Mouse (Mus musculus) liver, postnatal 0 days (tissue): ENCODE results near the gene Mynn. TPM values are rescaled to one million over a fixed set of nuclear protein-coding genes. Genes with fewer than 3 reads are reported as not detected.
A peak's percentile ranks its signal among the peaks of the same experiment; 100 is the strongest.
"Not testable (repeated sequence)": the region's sequence is repeated elsewhere in the genome, so short reads cannot be mapped to it uniquely, and the experiment has no call there.

Experiments used
- ATAC-seq: fragments of 200-750 bp; cut with Nextera tagmentation; 2 replicates; pipeline ENCODE4 v1.8.0; 2017; ENCODE audit warnings: mild to moderate bottlenecking, moderate library complexity
- DNase-seq: peaks from one replicate; pipeline ENCODE4 v3.0.0-alpha.2; 2016
- H3K27ac ChIP-seq: fragments of 300-500 bp; sonication (generic); 2 replicates; pipeline ENCODE4 v1.5.1; 2014; ENCODE audit warnings: antibody characterized with exemption, moderate library complexity, mild to moderate bottlenecking, low read depth
- H3K27me3 ChIP-seq: fragments of 300-500 bp; sonication (generic); 2 replicates; pipeline ENCODE4 v1.6.1; 2014; ENCODE audit warnings: low read length, control low read depth, mixed read lengths; ENCODE audit not compliant: insufficient read depth
- H3K36me3 ChIP-seq: fragments of 300-500 bp; sonication (generic); replicated peaks from 2 replicates; pipeline ENCODE4 v1.6.1; 2014; ENCODE audit warnings: mild to moderate bottlenecking, control low read depth, low read length, moderate library complexity, mixed read lengths; ENCODE audit not compliant: insufficient read depth
- H3K4me1 ChIP-seq: fragments of 300-500 bp; sonication (generic); 2 replicates; pipeline ENCODE4 v1.6.1; 2014; ENCODE audit warnings: antibody characterized with exemption, mild to moderate bottlenecking, control low read depth; ENCODE audit not compliant: insufficient read depth
- H3K4me2 ChIP-seq: fragments of 300-500 bp; sonication (generic); 2 replicates; pipeline ENCODE4 v1.6.1; 2014; ENCODE audit warnings: low read depth, mild to moderate bottlenecking, low read length, moderate library complexity, mixed read lengths
- H3K4me3 ChIP-seq: fragments of 300-500 bp; sonication (generic); 2 replicates; pipeline ENCODE4 v1.5.1; 2014; ENCODE audit warnings: low read depth, low read length
- H3K9ac ChIP-seq: fragments of 300-500 bp; sonication (generic); replicated peaks from 2 replicates; pipeline ENCODE4 v1.6.1; 2014; ENCODE audit warnings: mild to moderate bottlenecking, moderate library complexity
- H3K9me3 ChIP-seq: fragments of 300-500 bp; sonication (generic); 2 replicates; pipeline ENCODE4 v1.6.1; 2016; ENCODE audit warnings: mild to moderate bottlenecking, control low read depth, low read length, mixed read lengths
- CTCF ChIP-seq: sonication (generic); IDR thresholded peaks from 2 replicates; pipeline ENCODE4 v1.5.1; 2016; ENCODE audit warnings: antibody characterized with exemption, low read depth
- EP300 ChIP-seq: IDR thresholded peaks from 2 replicates; pipeline ENCODE4 v1.6.1; 2016; ENCODE audit warnings: antibody characterized with exemption, low read depth, mild to moderate bottlenecking
- WGBS: fragments of 180-500 bp; shearing (Covaris S2); extraction: QIAGEN DNeasy Blood & Tissue Kit; methylation state at CpG from one replicate; pipeline ENCODE4 v1.1.7; 2014; ENCODE audit not compliant: insufficient replicate concordance; 5-methylcytosine and 5-hydroxymethylcytosine counted together
- polyA plus RNA-seq: library from polyadenylated mRNA; unstranded; fragments of >200 nt; fragmentation: Nextera tagmentation; extraction: Ambion mirVana; gene quantifications from 2 replicates; pipeline ENCODE4 v1.2.1, GENCODE M21; 2015

Mynn gene
- polyA plus RNA-seq, result 6.2 and 7.5 TPM in 2 replicates

DNA sequence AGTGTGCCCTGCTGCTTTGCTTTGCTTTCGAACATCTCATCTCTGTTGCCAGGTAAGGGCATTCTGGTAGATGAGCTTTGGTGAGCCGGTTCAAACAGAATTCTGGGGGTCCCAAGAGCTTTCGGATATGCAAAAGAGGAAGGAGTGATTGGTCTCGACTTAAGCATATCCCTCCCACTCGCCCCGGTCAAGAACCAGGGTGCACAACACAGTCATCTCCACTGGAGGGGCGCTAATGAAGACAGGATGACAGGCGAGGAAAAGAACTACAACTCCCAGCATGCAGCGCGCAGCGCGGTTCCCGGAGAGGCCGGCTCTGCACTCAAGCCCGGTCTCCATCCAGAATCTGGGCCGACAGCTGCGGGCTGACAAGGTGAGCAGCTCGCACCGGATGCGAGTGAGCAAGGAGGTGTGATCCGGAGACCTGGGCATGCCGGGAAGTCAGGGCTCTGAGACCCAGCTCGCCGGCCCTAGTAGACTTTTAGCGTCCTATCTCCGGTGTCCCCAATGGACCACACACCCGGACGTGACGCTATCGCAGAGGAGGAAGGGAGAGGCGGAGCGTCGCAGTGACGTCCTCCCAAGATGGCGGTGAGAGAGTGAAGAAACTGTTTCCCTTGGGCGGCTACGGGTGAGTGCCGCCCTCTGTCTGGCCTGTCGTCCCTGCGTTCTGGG is at the start of gene Mynn:
Gene Mynn, plus strand, starts transcription at position 1 of the 675 bp plus-strand sequence.
- peak within 1 kb of the TSS; percentile 95 for H3K9ac ChIP-seq
- DNase-seq, result peak; percentile 97
- no peaks in the 10 kb centered on the region for H3K9me3 ChIP-seq
- H3K4me3 ChIP-seq, result peak within 1 kb of the TSS; percentile 88
- H3K4me2 ChIP-seq, result peak within 1 kb of the TSS; percentile 84
- ATAC-seq, result peak; percentile 92
- H3K4me1 ChIP-seq, result peaks cover 24% of the 10 kb centered on the region
- peaks cover 5% of the 10 kb centered on the region; the same call in 1 of the 2 replicates for H3K27me3 ChIP-seq
- H3K36me3 ChIP-seq, result peaks cover 17% of the 10 kb centered on the region
- 0% methylated on average over 40 of the region's 40 CpGs for WGBS
- peak within 1 kb of the TSS; percentile 99 for H3K27ac ChIP-seq
- TF ChIP-seq EP300, result 0 out of 2 replicates have a peak, but pooled peaks have one; percentile 10
- peak; percentile 67 for TF ChIP-seq CTCF

GRCm38 (mm10) chr3:30553741-30554140 is 48.1 kb upstream of the Mynn start:
- TF ChIP-seq EP300 (no peak), CTCF (no peak)
- no peak overlapping the region for H3K4me2 ChIP-seq
- ATAC-seq (no peak), DNase-seq (no peak)
- H3K9ac ChIP-seq, result no peak overlapping the region
- WGBS, result 58% methylated on average over 6 of the region's 6 CpGs
- no peaks in the 10 kb centered on the region for H3K4me1 ChIP-seq
- H3K9me3 ChIP-seq, result no peaks in the 10 kb centered on the region
- H3K27me3 ChIP-seq, result no peaks in the 10 kb centered on the region
- H3K36me3 ChIP-seq, result no peaks in the 10 kb centered on the region
- H3K27ac ChIP-seq, result no peak overlapping the region
- H3K4me3 ChIP-seq, result no peak overlapping the region

- ATAC-seq (no peak), DNase-seq (no peak)
- Histone ChIP-seq H3K9me3 (no peaks in the 10 kb centered on the region), H3K27me3 (no peaks in the 10 kb centered on the region), H3K27ac (no peak overlapping the region), H3K36me3 (no peaks in the 10 kb centered on the region), H3K4me3 (no peak overlapping the region), H3K4me1 (no peaks in the 10 kb centered on the region), H3K9ac (no peak overlapping the region), H3K4me2 (no peak overlapping the region)
- WGBS, result 51% methylated on average over 6 of the region's 6 CpGs
- no peak for TF ChIP-seq EP300
- peak; percentile 39 for TF ChIP-seq CTCF
Observed at GRCm38 (mm10) chr3:30560677-30561314, 41.1 kb upstream of the Mynn start.

GRCm38 (mm10) chr3:30566333-30566732 is 35.5 kb upstream of the Mynn start:
- not testable (repeated sequence) for H3K9ac ChIP-seq, H3K27me3 ChIP-seq, H3K4me2 ChIP-seq, H3K4me3 ChIP-seq, H3K27ac ChIP-seq, ATAC-seq, H3K36me3 ChIP-seq, H3K9me3 ChIP-seq, H3K4me1 ChIP-seq, DNase-seq
- WGBS, result no CpG with 5 or more reads among the region's 2 CpGs

DNA sequence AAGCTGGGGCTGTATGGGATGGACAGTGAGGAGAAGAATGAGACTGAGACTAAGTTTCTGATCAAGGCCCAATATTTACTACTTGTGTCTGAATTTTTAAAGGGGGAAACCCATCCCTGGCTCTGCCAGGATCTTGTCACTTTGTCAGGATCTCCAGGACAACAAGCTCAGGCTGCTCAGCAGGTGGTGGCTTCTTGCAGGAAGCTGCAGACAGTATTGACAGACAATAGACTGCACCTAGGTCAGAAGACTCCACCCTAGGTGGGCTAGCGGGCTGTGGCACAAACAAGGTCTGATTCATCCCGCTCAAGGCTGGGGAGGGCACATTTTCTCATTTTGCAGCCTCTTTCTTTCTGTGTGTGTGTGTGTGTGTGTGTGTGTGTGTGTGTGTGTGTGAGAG is 28.3 kb upstream of the Mynn start:
- Histone ChIP-seq H3K9me3 (no peaks in the 10 kb centered on the region), H3K36me3 (no peaks in the 10 kb centered on the region), H3K4me1 (no peaks in the 10 kb centered on the region), H3K27me3 (no peaks in the 10 kb centered on the region), H3K9ac (no peak overlapping the region), H3K4me3 (no peak overlapping the region), H3K4me2 (no peak overlapping the region), H3K27ac (no peak overlapping the region)
- TF ChIP-seq CTCF (no peak), EP300 (no peak)
- 38% methylated on average over 2 of the region's 2 CpGs for WGBS
- no peak for DNase-seq
- no peak for ATAC-seq

DNA sequence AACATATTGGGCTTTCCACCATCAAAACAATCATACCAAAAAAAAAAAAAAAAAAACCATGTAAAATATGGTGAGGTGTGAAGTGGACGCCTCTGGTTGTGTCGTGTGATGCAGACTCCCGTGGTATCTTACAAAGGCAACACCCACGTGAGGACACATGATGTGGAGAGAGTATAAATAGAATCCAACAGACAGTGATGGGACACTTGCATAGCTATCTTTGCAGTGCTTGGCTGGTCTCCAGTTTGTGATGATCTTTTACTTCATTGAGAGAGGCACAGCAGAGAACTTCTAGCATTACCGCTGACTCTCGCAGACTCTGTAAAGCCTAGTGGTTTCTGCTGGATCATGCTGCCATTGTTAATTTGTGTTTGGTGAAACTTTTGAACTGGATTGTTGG is 13.0 kb upstream of the Mynn start:
- 72% methylated on average over 6 of the region's 6 CpGs for WGBS
- H3K27ac ChIP-seq, result no peak overlapping the region
- no peak for DNase-seq
- ATAC-seq, result no peak
- H3K9ac ChIP-seq, result no peak overlapping the region
- no peak for TF ChIP-seq EP300
- no peak for TF ChIP-seq CTCF
- no peak overlapping the region for H3K4me3 ChIP-seq
- no peak overlapping the region for H3K4me2 ChIP-seq
- H3K27me3 ChIP-seq, result no peaks in the 10 kb centered on the region
- 0 out of 2 replicates have a peak, but pooled peaks cover 4% of the 10 kb centered on the region for H3K4me1 ChIP-seq
- no peaks in the 10 kb centered on the region for H3K9me3 ChIP-seq
- no peaks in the 10 kb centered on the region for H3K36me3 ChIP-seq
